Mouse (Mus musculus): ENCODE measurements around the gene Hs6st3. TPM values are rescaled to one million over a fixed set of nuclear protein-coding genes. Genes with fewer than 3 reads are reported as not detected.
"Not testable (repeated sequence)": the region's sequence is repeated elsewhere in the genome, so short reads cannot be mapped to it uniquely, and the experiment has no call there.

The Hs6st3 gene
- total RNA-seq, 4 experiments from 2014 or later: not detected

DNA sequence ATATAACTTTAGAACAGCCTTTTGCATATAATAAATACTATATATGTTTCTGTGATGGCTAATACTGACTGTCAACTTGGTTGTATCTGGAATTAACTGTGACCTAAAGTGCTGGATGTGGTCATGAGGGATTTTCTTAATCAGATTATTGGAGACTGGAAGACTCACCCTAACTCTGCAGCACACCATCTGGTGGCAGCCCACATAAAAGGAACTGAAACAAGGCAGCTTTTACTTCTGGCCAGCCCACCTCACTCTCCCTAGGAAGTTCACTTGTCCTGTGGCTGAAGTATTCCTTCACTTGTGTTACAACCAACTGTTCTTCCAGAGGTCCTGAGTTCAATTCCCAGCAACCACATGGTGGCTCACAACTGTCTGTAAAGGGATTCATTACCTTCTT is 313.5 kb downstream of the Hs6st3 start:
- DNase-seq (ENCODE audit: low spot score): no peak

- no peak for DNase-seq (ENCODE audit: low spot score)
Observed at GRCm38 (mm10) chr14:119452382-119452781, 314.2 kb downstream of the Hs6st3 start.

DNA sequence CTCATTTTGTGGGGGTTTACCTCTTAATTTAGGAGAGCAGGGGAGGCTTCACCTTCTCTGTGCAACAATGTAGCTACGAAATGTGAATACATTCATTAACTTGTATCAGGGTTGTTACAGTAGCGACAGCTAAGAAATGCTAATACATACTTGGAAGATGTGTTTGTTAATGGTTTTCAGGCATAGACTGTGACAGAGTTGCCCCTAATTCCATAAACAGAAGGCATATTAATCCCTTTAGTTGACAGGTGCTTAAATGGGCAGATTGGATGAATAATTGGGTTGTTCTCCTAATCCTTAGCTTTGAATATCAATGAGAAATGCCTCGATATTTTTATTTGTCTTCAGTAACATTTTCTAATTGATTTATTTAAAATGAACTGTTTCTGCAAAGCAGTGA is 314.7 kb downstream of the Hs6st3 start:
- DNase-seq (ENCODE audit: low spot score): no peak

DNA sequence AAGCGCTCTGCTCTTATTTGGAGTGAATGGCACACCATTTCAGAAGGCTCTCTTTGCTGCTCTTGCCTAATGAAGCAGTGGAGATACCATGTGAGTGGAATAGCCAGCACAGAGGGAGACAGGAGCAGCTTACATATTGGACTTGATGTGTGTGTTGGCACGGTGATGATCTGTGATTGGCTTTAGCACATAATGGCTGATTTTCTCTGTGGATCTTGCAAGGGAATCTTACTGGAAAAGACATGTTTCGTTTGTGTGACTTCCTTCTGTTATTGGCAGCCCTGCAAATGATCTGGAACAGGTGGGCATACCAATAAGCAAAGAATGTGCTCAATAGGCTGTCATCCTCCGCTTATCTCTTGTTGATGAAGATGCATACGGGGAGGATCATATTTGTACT is 326.2 kb downstream of the Hs6st3 start:
- DNase-seq (ENCODE audit: low spot score): no peak

- DNase-seq (ENCODE audit: low spot score): no peak
Observed at GRCm38 (mm10) chr14:119464883-119465282, 326.7 kb downstream of the Hs6st3 start.

DNA sequence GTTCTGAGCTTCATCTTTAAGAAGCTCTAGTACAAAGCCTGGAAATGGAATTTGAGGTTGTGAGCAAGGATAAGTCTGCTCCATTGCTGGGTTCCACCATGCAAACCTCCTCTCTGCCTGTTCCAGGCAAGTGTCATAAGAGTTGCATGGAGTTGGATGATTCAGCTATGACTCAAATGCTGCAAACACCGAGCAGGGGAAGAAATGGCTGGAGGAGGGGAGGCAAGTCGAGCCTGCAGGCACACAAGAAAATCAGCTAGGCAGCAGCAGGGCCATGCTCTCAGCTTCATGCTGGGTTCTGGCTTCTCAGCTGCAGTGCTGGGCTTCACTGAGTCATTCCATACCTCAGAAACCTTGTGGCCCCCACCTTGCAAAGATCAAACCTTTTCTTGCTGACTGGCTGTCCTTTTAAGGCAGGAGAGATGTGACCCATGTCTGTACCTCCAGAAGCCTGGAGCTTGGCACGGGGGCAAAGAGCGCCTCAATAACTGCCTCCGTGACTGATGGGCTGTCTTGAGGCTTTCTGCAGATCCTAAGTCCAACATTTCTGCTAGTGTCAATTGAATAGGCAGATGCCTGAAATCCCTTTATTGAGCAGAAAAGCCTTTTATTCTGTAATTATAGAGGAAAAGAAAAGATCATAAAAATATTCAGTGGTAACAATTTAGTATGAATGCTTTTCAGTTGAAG is 328.9 kb downstream of the Hs6st3 start:
- no peak for DNase-seq (ENCODE audit: low spot score)

- no peak for DNase-seq (ENCODE audit: low spot score)
Observed at GRCm38 (mm10) chr14:119476582-119476981, 338.4 kb downstream of the Hs6st3 start.

DNA sequence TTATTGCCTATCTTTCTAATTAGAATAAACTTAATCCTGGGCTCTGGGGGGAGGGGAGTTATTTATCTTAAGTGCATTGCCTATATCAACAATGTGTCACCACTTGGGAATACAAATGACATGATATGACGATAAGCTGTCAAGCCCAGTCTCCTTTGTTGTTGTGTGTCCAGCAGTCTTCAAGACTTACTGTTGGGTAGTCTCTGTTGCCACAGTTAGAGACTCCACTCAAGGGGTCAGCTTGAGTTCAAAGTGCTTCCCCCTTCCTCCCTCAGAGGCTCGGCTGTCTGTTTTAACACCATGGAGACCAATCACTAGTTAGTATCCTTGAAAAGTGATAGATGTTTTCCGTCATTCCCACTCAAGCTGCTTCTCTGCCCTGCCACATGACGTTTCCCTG is 339.7 kb downstream of the Hs6st3 start:
- no peak for DNase-seq (ENCODE audit: low spot score)

- DNase-seq (ENCODE audit: low spot score): no peak
Observed at GRCm38 (mm10) chr14:119488978-119489703, 351.0 kb downstream of the Hs6st3 start.

- no peak for DNase-seq (ENCODE audit: low spot score)
Observed at GRCm38 (mm10) chr14:119520632-119521031, 382.5 kb downstream of the Hs6st3 start.

- no peak for DNase-seq (ENCODE audit: low spot score)
Observed at GRCm38 (mm10) chr14:119521056-119521455, 382.9 kb downstream of the Hs6st3 start.

GRCm38 (mm10) chr14:119532889-119533546 is 394.9 kb downstream of the Hs6st3 start:
- no peak for DNase-seq (ENCODE audit: low spot score)

GRCm38 (mm10) chr14:119540505-119540904 is 402.4 kb downstream of the Hs6st3 start:
- DNase-seq (ENCODE audit: low spot score): no peak

- peak; percentile 3 for DNase-seq (ENCODE audit: low spot score)
Observed at GRCm38 (mm10) chr14:119544596-119544995, 406.5 kb downstream of the Hs6st3 start.

- DNase-seq (ENCODE audit: low spot score): no peak
Observed at GRCm38 (mm10) chr14:119558356-119558755, 420.2 kb downstream of the Hs6st3 start.

DNA sequence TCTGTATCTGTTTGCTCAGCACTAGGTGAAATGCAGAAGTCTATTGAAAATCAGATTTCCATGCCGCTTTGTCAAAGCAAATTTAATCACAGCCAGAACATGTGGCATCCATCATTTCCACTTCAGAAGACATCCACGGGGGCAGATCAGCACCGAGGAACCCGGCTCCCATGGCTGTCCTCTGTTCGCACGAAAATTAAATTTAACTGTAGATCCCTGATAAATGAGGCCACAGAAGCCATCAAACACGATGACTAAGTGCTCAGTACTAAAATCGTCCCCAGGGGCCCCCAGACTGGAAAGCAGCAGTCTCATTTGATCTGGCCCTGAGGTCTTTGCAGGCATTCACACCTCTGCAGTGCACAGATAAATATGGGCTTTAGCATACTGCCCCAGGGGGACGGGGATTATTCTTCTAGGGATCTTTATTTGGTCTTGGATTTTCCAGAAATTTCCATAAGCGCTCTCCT is 443.9 kb downstream of the Hs6st3 start:
- DNase-seq (ENCODE audit: low spot score): no peak

- no peak for DNase-seq (ENCODE audit: low spot score)
Observed at GRCm38 (mm10) chr14:119585069-119585468, 446.9 kb downstream of the Hs6st3 start.

GRCm38 (mm10) chr14:119587365-119587764 is 449.2 kb downstream of the Hs6st3 start:
- DNase-seq (ENCODE audit: low spot score): not testable (repeated sequence)

DNA sequence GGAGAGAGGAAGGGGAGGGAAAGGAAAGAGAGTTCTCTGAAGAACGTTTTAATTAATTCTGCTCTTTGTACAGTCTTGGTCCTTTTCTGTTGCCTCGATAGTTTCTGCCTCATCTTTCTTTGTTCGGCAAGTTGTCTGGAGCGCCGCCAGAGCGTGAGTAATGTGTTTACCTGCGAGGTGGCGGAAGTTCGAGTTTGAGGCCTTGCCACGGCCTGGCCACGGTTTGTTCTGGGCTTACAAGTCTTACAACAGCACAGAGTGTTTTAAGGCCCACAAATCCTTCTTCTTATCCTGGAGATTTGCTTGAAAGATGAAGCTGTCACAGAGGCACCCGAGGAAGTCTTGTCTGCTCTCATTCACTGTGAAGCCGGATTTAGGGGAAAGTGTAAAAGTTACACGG is 466.2 kb downstream of the Hs6st3 start:
- no peak for DNase-seq (ENCODE audit: low spot score)

GRCm38 (mm10) chr14:119612793-119613192 is 474.7 kb downstream of the Hs6st3 start:
- DNase-seq (ENCODE audit: low spot score): no peak

DNA sequence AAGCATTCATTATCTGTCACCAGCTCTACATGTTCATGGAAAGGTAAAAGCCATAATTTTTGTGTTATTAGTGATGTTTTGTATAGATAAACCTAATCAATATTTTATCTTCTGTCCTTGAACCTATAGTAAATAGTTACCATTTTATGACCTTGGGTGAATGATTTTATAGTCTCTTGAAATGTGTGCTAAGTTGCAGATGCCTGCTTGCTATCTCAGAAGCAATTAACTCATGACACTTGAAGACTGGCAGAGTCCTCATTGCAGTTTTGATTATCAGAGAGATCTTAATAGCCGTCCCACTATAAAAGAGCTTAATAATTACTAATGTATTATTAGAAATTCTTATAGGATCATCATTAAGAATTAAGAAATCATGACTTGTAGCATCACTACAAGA is 491.0 kb downstream of the Hs6st3 start:
- DNase-seq (ENCODE audit: low spot score): no peak

GRCm38 (mm10) chr14:119633090-119633489 is 494.9 kb downstream of the Hs6st3 start:
- DNase-seq (ENCODE audit: low spot score): no peak

DNA sequence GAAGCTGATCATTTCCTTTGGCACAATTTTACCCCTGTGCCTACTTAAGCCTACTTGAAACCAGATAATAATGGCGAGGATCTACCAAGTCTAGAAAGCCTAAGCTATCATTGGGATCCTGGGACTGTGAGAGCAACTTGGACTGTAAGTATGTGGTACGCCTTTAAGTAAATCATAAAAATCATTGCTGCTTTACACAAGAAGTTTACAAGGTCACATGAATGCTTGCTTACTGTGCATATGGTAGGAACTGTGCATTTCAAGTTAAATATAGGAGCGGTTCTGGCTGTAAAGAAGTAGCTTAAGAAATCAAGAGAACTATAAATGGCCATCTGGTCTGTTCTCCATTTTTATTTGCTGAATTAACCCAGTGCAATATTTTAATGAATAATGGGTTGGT is 495.5 kb downstream of the Hs6st3 start:
- DNase-seq (ENCODE audit: low spot score): no peak

All from heart, adult 8-10 months (tissue).